In genomic region chr17:25785281-25785745, GRCm38 (mm10) we compare ENCODE assay signal across 8 mouse cellular contexts. TPM values are rescaled to one million over a fixed set of nuclear protein-coding genes. Genes with fewer than 3 reads are reported as not detected.
DNase-seq lines count a peak whose midpoint lies in the region; ATAC-seq lines count a peak whose summit lies in the region.

TSS of gene Haghl (minus strand) at chr17:25785673.

- peak; percentile 92 for DNase-seq in T-cell, adult 2 months (ENCODE audit: low spot score)
- peak; percentile 97 to 99 for DNase-seq in cerebellum, postnatal 36 days
- DNase-seq in gastrocnemius, adult 18-20 months (ENCODE audit: low spot score): peak; percentile 95
- DNase-seq in left cerebral cortex, adult 18-20 months (ENCODE audit: low spot score in 2 of 2): peak; percentile 96 to 98
- DNase-seq in right cerebral cortex, adult 18-20 months: peak; percentile 96
- DNase-seq in urinary bladder, postnatal 10 days (ENCODE audit: low spot score): peak; percentile 80

- H3K27me3 ChIP-seq in hindbrain, embryonic 16.5 days (replicated peaks; ENCODE audit: control insufficient read depth, insufficient read depth, low read length): no peaks in the 10 kb centered on the region

- H3K27ac ChIP-seq in hindbrain, embryonic 16.5 days (ENCODE audit: low read depth, low read length): peak within 1 kb of the TSS; percentile 93
- H3K27ac ChIP-seq in macrophage: peak within 1 kb of the TSS; percentile 48

- H3K9me3 ChIP-seq in hindbrain, embryonic 16.5 days (ENCODE audit: control insufficient read depth, low read length): no peaks in the 10 kb centered on the region

- peaks cover 25% of the 10 kb centered on the region for H3K4me1 ChIP-seq in hindbrain, embryonic 16.5 days (ENCODE audit: control insufficient read depth, insufficient read depth, low read depth, low read length)

- H3K36me3 ChIP-seq in hindbrain, embryonic 16.5 days (ENCODE audit: control insufficient read depth, insufficient read depth, low read length): peaks cover 29% of the 10 kb centered on the region
- peaks cover 39% of the 10 kb centered on the region for H3K36me3 ChIP-seq in macrophage (ENCODE audit: inconsistent target)

- H3K79me2 ChIP-seq in macrophage (ENCODE audit: inconsistent target): peaks cover 9% of the 10 kb centered on the region; the same call in 1 of the 2 replicates

- H3K4me3 ChIP-seq in hindbrain, embryonic 16.5 days (ENCODE audit: low read length): peak within 1 kb of the TSS; percentile 70
- peak within 1 kb of the TSS; percentile 68 for H3K4me3 ChIP-seq in macrophage (ENCODE audit: inconsistent target)

- peak; percentile 86 for ATAC-seq in hindbrain, embryonic 16.5 days

- peak within 1 kb of the TSS; percentile 87 for H3K4me2 ChIP-seq in hindbrain, embryonic 16.5 days (ENCODE audit: low read length)

- peak within 1 kb of the TSS; percentile 80 for H3K9ac ChIP-seq in hindbrain, embryonic 16.5 days (ENCODE audit: low read depth, low read length)

- 1% methylated on average over 23 of the region's 23 CpGs for WGBS in hindbrain, embryonic 16.5 days
- 0% methylated on average over 23 of the region's 23 CpGs for whole genome bisulfite sequencing in macrophage (ENCODE audit: missing documents)

RNA-seq across cellular contexts. Expression of gene Haghl, which starts in this region (rescaled TPM):
- total RNA-seq in gastrocnemius, adult 18-20 months (2021): 10 to 100 TPM; 10.6 to 10.7 TPM
- polyA plus RNA-seq in hindbrain, embryonic 16.5 days (2015; fragmentation: Nextera tagmentation; extraction: Ambion mirVana): 149 and 169 TPM in 2 replicates
- total RNA-seq in left cerebral cortex, adult 18-20 months (2021): 100 to 1,000 TPM; 112 to 119 TPM
- 100 to 1,000 TPM in 1 of 26 experiments, 10 to 100 TPM in 24, 1 to 10 TPM in 1; 9.7 to 111 (median 54.7) TPM for total RNA-seq in macrophage (2018; cell fraction: chromatin; rRNA removed)
- total RNA-seq in macrophage (2018; cell fraction: cytosol; rRNA removed): 10 to 100 TPM; 14.2 to 44.1 (median 24.1) TPM
- 10 to 100 TPM; 12.4 to 67.0 (median 33.3) TPM for total RNA-seq in macrophage (2018; cell fraction: nucleus; rRNA removed)
- polyA plus RNA-seq in macrophage (2018): 10.9 to 28.1 TPM (median 26.5 TPM) in 3 replicates

Comparison
In these comparisons a context has a peak if more than half of its experiments do, and no peak if none do; other contexts are left out.
1. Peak in every context shown above with its lines: DNase-seq, ATAC-seq, H3K4me3 ChIP-seq and H3K27ac ChIP-seq.
2. RNA of gene Haghl (total RNA-seq): 112 to 119 TPM in left cerebral cortex, adult 18-20 months; 10.6 to 10.7 TPM in gastrocnemius, adult 18-20 months; every median in the first group is over 4 times any median in the second.